Mouse (Mus musculus) hindbrain, embryonic 11.5 days (tissue): ENCODE results near the gene Gckr. TPM values are rescaled to one million over a fixed set of nuclear protein-coding genes. Genes with fewer than 3 reads are reported as not detected.

ENCODE experiments used
- ATAC-seq: fragments of 200-750 bp; cut with Nextera tagmentation; 2 replicates; pipeline ENCODE4 v1.8.0; 2017; ENCODE audit warnings: mild to moderate bottlenecking, moderate TSS enrichment, moderate library complexity; ENCODE audit not compliant: low FRiP score
- DNase-seq: peaks from one replicate; pipeline ENCODE4 v3.0.0-alpha.2; 2015; ENCODE audit warnings: low spot score
- H3K27ac ChIP-seq: fragments of 300-500 bp; sonication (generic); 2 replicates; pipeline ENCODE4 v1.5.1; 2014; ENCODE audit warnings: mild to moderate bottlenecking, low read depth, low read length
- H3K27me3 ChIP-seq: fragments of 300-500 bp; sonication (generic); 2 replicates; pipeline ENCODE4 v1.6.1; 2014; ENCODE audit warnings: mild to moderate bottlenecking, low read length, moderate library complexity, mixed read lengths; ENCODE audit not compliant: control insufficient read depth, insufficient read depth
- H3K36me3 ChIP-seq: fragments of 300-500 bp; sonication (generic); 2 replicates; pipeline ENCODE4 v1.6.1; 2014; ENCODE audit warnings: mild to moderate bottlenecking, low read length, moderate library complexity, mixed read lengths; ENCODE audit not compliant: control insufficient read depth, insufficient read depth
- H3K4me1 ChIP-seq: fragments of 300-500 bp; sonication (generic); replicated peaks from 2 replicates; pipeline ENCODE4 v1.6.1; 2014; ENCODE audit warnings: low read length, mixed read lengths; ENCODE audit not compliant: control insufficient read depth, insufficient read depth
- H3K4me2 ChIP-seq: fragments of 300-500 bp; sonication (generic); replicated peaks from 2 replicates; pipeline ENCODE4 v1.6.1; 2014; ENCODE audit warnings: mild to moderate bottlenecking, low read depth, low read length
- H3K4me3 ChIP-seq: fragments of 300-500 bp; sonication (generic); 2 replicates; pipeline ENCODE4 v1.5.1; 2014; ENCODE audit warnings: low read depth, low read length
- H3K9ac ChIP-seq: fragments of 300-500 bp; sonication (generic); 2 replicates; pipeline ENCODE4 v1.6.1; 2014; ENCODE audit warnings: low read depth, low read length
- H3K9me3 ChIP-seq: fragments of 300-500 bp; sonication (generic); 2 replicates; pipeline ENCODE4 v1.6.1; 2016; ENCODE audit warnings: low read length; ENCODE audit not compliant: control insufficient read depth
- WGBS: fragments of 180-500 bp; shearing (Covaris S2); extraction: QIAGEN DNeasy Blood & Tissue Kit; methylation state at CpG from one replicate; pipeline ENCODE4 v1.1.7; 2014; 5-methylcytosine and 5-hydroxymethylcytosine counted together
- polyA plus RNA-seq: library from polyadenylated mRNA; unstranded; fragments of >200 nt; fragmentation: Nextera tagmentation; extraction: Ambion mirVana; gene quantifications from 2 replicates; pipeline ENCODE4 v1.2.1, GENCODE M21; 2014

Gene Gckr
- polyA plus RNA-seq, 1 experiment from 2014 or later, result not detected

GRCm38 (mm10) chr5:31289626-31290230, 7.5 kb upstream of the Gckr start:
- no peak overlapping the region for H3K27ac ChIP-seq
- no peak overlapping the region for H3K4me2 ChIP-seq
- no peaks in the 10 kb centered on the region; the same call in 1 of the 2 replicates for H3K36me3 ChIP-seq
- H3K4me1 ChIP-seq, result peaks cover 6% of the 10 kb centered on the region; the same call in 1 of the 2 replicates
- 81% methylated on average over 3 of the region's 3 CpGs for WGBS
- no peak overlapping the region for H3K4me3 ChIP-seq
- H3K9ac ChIP-seq, result no peak overlapping the region
- no peaks in the 10 kb centered on the region for H3K9me3 ChIP-seq
- no peaks in the 10 kb centered on the region for H3K27me3 ChIP-seq
- ATAC-seq (no peak), DNase-seq (no peak)

- Histone ChIP-seq H3K4me3 (peak within 1 kb of the TSS; percentile 41), H3K27me3 (no peaks in the 10 kb centered on the region), H3K4me2 (peak within 1 kb of the TSS; percentile 68), H3K36me3 (no peaks in the 10 kb centered on the region; the same call in 1 of the 2 replicates), H3K27ac (peak within 1 kb of the TSS; percentile 52; the same call in 1 of the 2 replicates), H3K9ac (peak within 1 kb of the TSS; percentile 53), H3K9me3 (no peaks in the 10 kb centered on the region), H3K4me1 (peaks cover 10% of the 10 kb centered on the region)
- DNase-seq, result peak; percentile 98
- WGBS, result 4% methylated on average over 45 of the region's 45 CpGs
- ATAC-seq, result peak; percentile 91
Observed at GRCm38 (mm10) chr5:31290521-31291360, 6.5 kb upstream of the Gckr start, which contains the start of gene Ift172. Gene Ift172, minus strand, starts transcription at chr5:31291116.

- peak overlapping the region; percentile 41 for H3K4me3 ChIP-seq
- peaks cover 10% of the 10 kb centered on the region for H3K4me1 ChIP-seq
- peak overlapping the region; percentile 47 for H3K9ac ChIP-seq
- no peaks in the 10 kb centered on the region for H3K9me3 ChIP-seq
- peak overlapping the region; percentile 52; the same call in 1 of the 2 replicates for H3K27ac ChIP-seq
- WGBS, result 6% methylated on average over 9 of the region's 9 CpGs
- no peaks in the 10 kb centered on the region for H3K36me3 ChIP-seq
- DNase-seq (no peak), ATAC-seq (no peak)
- H3K4me2 ChIP-seq, result peak overlapping the region; percentile 68
- no peaks in the 10 kb centered on the region for H3K27me3 ChIP-seq
Observed at GRCm38 (mm10) chr5:31291361-31291688, 5.9 kb upstream of the Gckr start.

- peak; percentile 42 for DNase-seq
- WGBS, result 6% methylated on average over 25 of the region's 29 CpGs
- peak overlapping the region; percentile 81 for H3K4me3 ChIP-seq
- H3K27ac ChIP-seq, result peak overlapping the region; percentile 58; the same call in 1 of the 2 replicates
- peak; percentile 1; the same call in 1 of the 2 replicates for ATAC-seq
- no peaks in the 10 kb centered on the region for H3K36me3 ChIP-seq
- H3K9ac ChIP-seq, result peak overlapping the region; percentile 96
- no peaks in the 10 kb centered on the region for H3K9me3 ChIP-seq
- H3K4me1 ChIP-seq, result peaks cover 10% of the 10 kb centered on the region
- no peaks in the 10 kb centered on the region for H3K27me3 ChIP-seq
- H3K4me2 ChIP-seq, result peak overlapping the region; percentile 96
Observed at GRCm38 (mm10) chr5:31294964-31295605, 2.2 kb upstream of the Gckr start.

GRCm38 (mm10) chr5:31295606-31296141, 1.6 kb upstream of the Gckr start, which contains the start of gene Fndc4:
Gene Fndc4, minus strand, starts transcription at chr5:31296080.
- DNase-seq, result peak; percentile 81
- peak; percentile 73 for ATAC-seq
- peak within 1 kb of the TSS; percentile 96 for H3K9ac ChIP-seq
- H3K4me2 ChIP-seq, result peak within 1 kb of the TSS; percentile 96
- H3K27me3 ChIP-seq, result no peaks in the 10 kb centered on the region
- peak within 1 kb of the TSS; percentile 81 for H3K4me3 ChIP-seq
- peaks cover 8% of the 10 kb centered on the region for H3K4me1 ChIP-seq
- H3K27ac ChIP-seq, result peak within 1 kb of the TSS; percentile 58; the same call in 1 of the 2 replicates
- under 1% methylated on average over 32 of the region's 46 CpGs for WGBS
- no peaks in the 10 kb centered on the region for H3K36me3 ChIP-seq
- no peaks in the 10 kb centered on the region for H3K9me3 ChIP-seq

GRCm38 (mm10) chr5:31297981-31298380, 738 bp downstream of the Gckr start:
- no peak overlapping the region for H3K9ac ChIP-seq
- WGBS, result 81% methylated on average over 3 of the region's 3 CpGs
- no peaks in the 10 kb centered on the region for H3K27me3 ChIP-seq
- no peak overlapping the region for H3K4me3 ChIP-seq
- H3K4me1 ChIP-seq, result peaks cover 8% of the 10 kb centered on the region
- no peak for DNase-seq
- no peak for ATAC-seq
- no peaks in the 10 kb centered on the region for H3K36me3 ChIP-seq
- H3K27ac ChIP-seq, result no peak overlapping the region
- no peaks in the 10 kb centered on the region for H3K9me3 ChIP-seq
- H3K4me2 ChIP-seq, result no peak overlapping the region

- H3K27me3 ChIP-seq, result no peaks in the 10 kb centered on the region
- no peak overlapping the region for H3K27ac ChIP-seq
- no peaks in the 10 kb centered on the region for H3K36me3 ChIP-seq
- no peak overlapping the region for H3K4me2 ChIP-seq
- 69% methylated on average over 2 of the region's 2 CpGs for WGBS
- ATAC-seq (no peak), DNase-seq (no peak)
- H3K9ac ChIP-seq, result no peak overlapping the region
- no peaks in the 10 kb centered on the region for H3K9me3 ChIP-seq
- peaks cover 8% of the 10 kb centered on the region for H3K4me1 ChIP-seq
- H3K4me3 ChIP-seq, result no peak overlapping the region
Observed at GRCm38 (mm10) chr5:31298486-31298885, 1.2 kb downstream of the Gckr start.

- Histone ChIP-seq H3K27me3 (no peaks in the 10 kb centered on the region), H3K27ac (no peak overlapping the region), H3K9ac (no peak overlapping the region), H3K36me3 (no peaks in the 10 kb centered on the region), H3K9me3 (no peaks in the 10 kb centered on the region), H3K4me3 (no peak overlapping the region), H3K4me1 (no peaks in the 10 kb centered on the region), H3K4me2 (no peak overlapping the region)
- WGBS, result 82% methylated on average over 7 of the region's 8 CpGs
- ATAC-seq, result no peak
- no peak for DNase-seq
Observed at GRCm38 (mm10) chr5:31301866-31302265, 4.6 kb downstream of the Gckr start.
